Mouse (Mus musculus) E14TG2a.4 (cell line): ENCODE measurements around the gene Nfam1.

Experiments used
- CTCF ChIP-seq: conservative IDR thresholded peaks from 2 replicates; pipeline ENCODE4 v1.5.1; 2014; ENCODE audit warnings: low read length
- NANOG ChIP-seq: IDR thresholded peaks from 2 replicates; pipeline ENCODE4 v1.6.1; 2014; ENCODE audit warnings: borderline replicate concordance, low read length, mixed read lengths
- POU5F1 ChIP-seq: IDR thresholded peaks from 2 replicates; pipeline ENCODE4 v1.6.1; 2014; ENCODE audit warnings: low read length, borderline replicate concordance

GRCm38 (mm10) chr15:83008761-83009423 is 24.2 kb downstream of the Nfam1 start:
- TF ChIP-seq CTCF (no peak), POU5F1 (no peak), NANOG (0 out of 2 replicates have a peak, but pooled peaks have one; percentile 11)
